Mouse (Mus musculus): ENCODE data around the gene Hsf5. TPM values are rescaled to one million over a fixed set of nuclear protein-coding genes. Genes with fewer than 3 reads are reported as not detected.

Hsf5 gene
- polyA plus RNA-seq, 1 experiment from 2014 or later, result 0.17 TPM

GRCm38 (mm10) chr11:87578963-87579601, 37.9 kb upstream of the Hsf5 start:
- peaks cover 7% of the 10 kb centered on the region for H3K4me1 ChIP-seq (ENCODE audit: control insufficient read depth, insufficient read depth, low read length)
- H3K36me3 ChIP-seq (ENCODE audit: control insufficient read depth, insufficient read depth, low read length), result no peaks in the 10 kb centered on the region
- peak overlapping the region; percentile 39 for H3K27ac ChIP-seq (ENCODE audit: low read length)
- WGBS, result 24% methylated on average over 10 of the region's 10 CpGs
- H3K4me2 ChIP-seq (ENCODE audit: low read depth, low read length), result peak overlapping the region; percentile 93
- H3K27me3 ChIP-seq (replicated peaks; ENCODE audit: control insufficient read depth, insufficient read depth, low read length), result no peaks in the 10 kb centered on the region; the same call in 1 of the 2 replicates
- peak overlapping the region; percentile 64 for H3K4me3 ChIP-seq (ENCODE audit: low read length)
- peak overlapping the region; percentile 75 for H3K9ac ChIP-seq (ENCODE audit: low read depth, low read length)
- no peaks in the 10 kb centered on the region for H3K9me3 ChIP-seq (ENCODE audit: control insufficient read depth, low read length)
- ATAC-seq, result peak; percentile 34; the same call in 1 of the 2 replicates

GRCm38 (mm10) chr11:87579713-87580112, 37.3 kb upstream of the Hsf5 start:
- Histone ChIP-seq H3K4me2 (ENCODE audit: low read depth, low read length) (peak overlapping the region; percentile 19; the same call in 1 of the 2 replicates), H3K4me3 (ENCODE audit: low read length) (peak overlapping the region; percentile 22; the same call in 1 of the 2 replicates), H3K27me3 (replicated peaks; ENCODE audit: control insufficient read depth, insufficient read depth, low read length) (no peaks in the 10 kb centered on the region; the same call in 1 of the 2 replicates), H3K9me3 (ENCODE audit: control insufficient read depth, low read length) (no peaks in the 10 kb centered on the region), H3K36me3 (ENCODE audit: control insufficient read depth, insufficient read depth, low read length) (no peaks in the 10 kb centered on the region), H3K4me1 (ENCODE audit: control insufficient read depth, insufficient read depth, low read length) (peaks cover 10% of the 10 kb centered on the region), H3K9ac (ENCODE audit: low read depth, low read length) (no peak overlapping the region), H3K27ac (ENCODE audit: low read length) (no peak overlapping the region)
- no peak for ATAC-seq
- WGBS, result 53% methylated on average over 1 of the region's 1 CpGs

GRCm38 (mm10) chr11:87580543-87581085, 36.4 kb upstream of the Hsf5 start:
- no peak overlapping the region for H3K4me2 ChIP-seq (ENCODE audit: low read depth, low read length)
- no peaks in the 10 kb centered on the region for H3K36me3 ChIP-seq (ENCODE audit: control insufficient read depth, insufficient read depth, low read length)
- no peak overlapping the region for H3K4me3 ChIP-seq (ENCODE audit: low read length)
- no peaks in the 10 kb centered on the region; the same call in 1 of the 2 replicates for H3K27me3 ChIP-seq (replicated peaks; ENCODE audit: control insufficient read depth, insufficient read depth, low read length)
- H3K9me3 ChIP-seq (ENCODE audit: control insufficient read depth, low read length), result no peaks in the 10 kb centered on the region
- peaks cover 12% of the 10 kb centered on the region for H3K4me1 ChIP-seq (ENCODE audit: control insufficient read depth, insufficient read depth, low read length)
- ATAC-seq, result no peak
- H3K27ac ChIP-seq (ENCODE audit: low read length), result no peak overlapping the region
- 49% methylated on average over 10 of the region's 10 CpGs for WGBS
- no peak overlapping the region for H3K9ac ChIP-seq (ENCODE audit: low read depth, low read length)

GRCm38 (mm10) chr11:87581161-87581865, 35.7 kb upstream of the Hsf5 start:
- Histone ChIP-seq H3K9ac (ENCODE audit: low read depth, low read length) (no peak overlapping the region), H3K4me2 (ENCODE audit: low read depth, low read length) (no peak overlapping the region), H3K27me3 (replicated peaks; ENCODE audit: control insufficient read depth, insufficient read depth, low read length) (no peaks in the 10 kb centered on the region; the same call in 1 of the 2 replicates), H3K27ac (ENCODE audit: low read length) (no peak overlapping the region), H3K9me3 (ENCODE audit: control insufficient read depth, low read length) (no peaks in the 10 kb centered on the region), H3K4me1 (ENCODE audit: control insufficient read depth, insufficient read depth, low read length) (peaks cover 12% of the 10 kb centered on the region), H3K36me3 (ENCODE audit: control insufficient read depth, insufficient read depth, low read length) (no peaks in the 10 kb centered on the region), H3K4me3 (ENCODE audit: low read length) (no peak overlapping the region)
- no peak for ATAC-seq
- WGBS, result 90% methylated on average over 12 of the region's 12 CpGs

GRCm38 (mm10) chr11:87581933-87582710, 34.8 kb upstream of the Hsf5 start:
- ATAC-seq, result no peak
- Histone ChIP-seq H3K4me2 (ENCODE audit: low read depth, low read length) (no peak overlapping the region), H3K36me3 (ENCODE audit: control insufficient read depth, insufficient read depth, low read length) (no peaks in the 10 kb centered on the region), H3K9ac (ENCODE audit: low read depth, low read length) (no peak overlapping the region), H3K4me3 (ENCODE audit: low read length) (no peak overlapping the region), H3K9me3 (ENCODE audit: control insufficient read depth, low read length) (no peaks in the 10 kb centered on the region), H3K4me1 (ENCODE audit: control insufficient read depth, insufficient read depth, low read length) (peaks cover 12% of the 10 kb centered on the region), H3K27me3 (replicated peaks; ENCODE audit: control insufficient read depth, insufficient read depth, low read length) (no peaks in the 10 kb centered on the region; the same call in 1 of the 2 replicates), H3K27ac (ENCODE audit: low read length) (no peak overlapping the region)
- 82% methylated on average over 8 of the region's 8 CpGs for WGBS

GRCm38 (mm10) chr11:87583291-87584034, 33.5 kb upstream of the Hsf5 start:
- H3K4me3 ChIP-seq (ENCODE audit: low read length), result no peak overlapping the region
- no peak overlapping the region for H3K4me2 ChIP-seq (ENCODE audit: low read depth, low read length)
- H3K4me1 ChIP-seq (ENCODE audit: control insufficient read depth, insufficient read depth, low read length), result peaks cover 6% of the 10 kb centered on the region
- H3K9me3 ChIP-seq (ENCODE audit: control insufficient read depth, low read length), result no peaks in the 10 kb centered on the region
- H3K9ac ChIP-seq (ENCODE audit: low read depth, low read length), result no peak overlapping the region
- no peak for ATAC-seq
- no peak overlapping the region; the same call in 1 of the 2 replicates for H3K27ac ChIP-seq (ENCODE audit: low read length)
- H3K27me3 ChIP-seq (replicated peaks; ENCODE audit: control insufficient read depth, insufficient read depth, low read length), result no peaks in the 10 kb centered on the region; the same call in 1 of the 2 replicates
- 83% methylated on average over 6 of the region's 6 CpGs for WGBS
- H3K36me3 ChIP-seq (ENCODE audit: control insufficient read depth, insufficient read depth, low read length), result no peaks in the 10 kb centered on the region

- Histone ChIP-seq H3K36me3 (ENCODE audit: control insufficient read depth, insufficient read depth, low read length) (no peaks in the 10 kb centered on the region), H3K9ac (ENCODE audit: low read depth, low read length) (no peak overlapping the region), H3K4me2 (ENCODE audit: low read depth, low read length) (no peak overlapping the region), H3K9me3 (ENCODE audit: control insufficient read depth, low read length) (no peaks in the 10 kb centered on the region), H3K4me3 (ENCODE audit: low read length) (no peak overlapping the region), H3K27ac (ENCODE audit: low read length) (peak overlapping the region; percentile 68), H3K27me3 (replicated peaks; ENCODE audit: control insufficient read depth, insufficient read depth, low read length) (no peaks in the 10 kb centered on the region; the same call in 1 of the 2 replicates), H3K4me1 (ENCODE audit: control insufficient read depth, insufficient read depth, low read length) (peaks cover 10% of the 10 kb centered on the region)
- 0 out of 2 replicates have a peak, but pooled peaks have one; percentile 34 for ATAC-seq
- WGBS, result 70% methylated on average over 10 of the region's 10 CpGs
Measured at GRCm38 (mm10) chr11:87584711-87585505, 32.1 kb upstream of the Hsf5 start.

GRCm38 (mm10) chr11:87587211-87587874, 29.6 kb upstream of the Hsf5 start:
- no peak overlapping the region for H3K4me3 ChIP-seq (ENCODE audit: low read length)
- H3K4me1 ChIP-seq (ENCODE audit: control insufficient read depth, insufficient read depth, low read length), result peaks cover 18% of the 10 kb centered on the region
- no peak overlapping the region for H3K27ac ChIP-seq (ENCODE audit: low read length)
- ATAC-seq, result no peak
- H3K4me2 ChIP-seq (ENCODE audit: low read depth, low read length), result no peak overlapping the region
- 87% methylated on average over 5 of the region's 5 CpGs for WGBS
- H3K9me3 ChIP-seq (ENCODE audit: control insufficient read depth, low read length), result no peaks in the 10 kb centered on the region
- no peak overlapping the region for H3K9ac ChIP-seq (ENCODE audit: low read depth, low read length)
- no peaks in the 10 kb centered on the region for H3K36me3 ChIP-seq (ENCODE audit: control insufficient read depth, insufficient read depth, low read length)
- H3K27me3 ChIP-seq (replicated peaks; ENCODE audit: control insufficient read depth, insufficient read depth, low read length), result no peaks in the 10 kb centered on the region

Data from intestine, embryonic 16.5 days (tissue).